Mouse (Mus musculus) embryonic facial prominence, embryonic 14.5 days (tissue): Measurements from ENCODE around the gene Gm20388. TPM values are rescaled to one million over a fixed set of nuclear protein-coding genes. Genes with fewer than 3 reads are reported as not detected.

ENCODE experiments used
- ATAC-seq: fragments of 200-750 bp; cut with Nextera tagmentation; 2 replicates; pipeline ENCODE4 v1.8.0; 2017; ENCODE audit warnings: low read depth, moderate number of reproducible peaks, moderate TSS enrichment
- DNase-seq: peaks from one replicate; pipeline ENCODE4 v3.0.0-alpha.2; 2015; ENCODE audit warnings: low spot score
- H3K27ac ChIP-seq: fragments of 300-500 bp; sonication (generic); replicated peaks from 2 replicates; pipeline ENCODE4 v1.5.1; 2014; ENCODE audit warnings: low read depth, mild to moderate bottlenecking, low read length, moderate library complexity
- H3K27me3 ChIP-seq: fragments of 300-500 bp; sonication (generic); replicated peaks from 2 replicates; pipeline ENCODE4 v1.6.1; 2014; ENCODE audit warnings: low read length; ENCODE audit not compliant: control insufficient read depth, insufficient read depth
- H3K36me3 ChIP-seq: fragments of 300-500 bp; sonication (generic); 2 replicates; pipeline ENCODE4 v1.6.1; 2014; ENCODE audit warnings: low read length, mixed read lengths; ENCODE audit not compliant: control insufficient read depth, insufficient read depth
- H3K4me1 ChIP-seq: fragments of 300-500 bp; sonication (generic); 2 replicates; pipeline ENCODE4 v1.6.1; 2014; ENCODE audit warnings: antibody characterized with exemption, low read length; ENCODE audit not compliant: control insufficient read depth, insufficient read depth
- H3K4me2 ChIP-seq: fragments of 300-500 bp; sonication (generic); 2 replicates; pipeline ENCODE4 v1.6.1; 2014; ENCODE audit warnings: low read depth, mild to moderate bottlenecking, low read length, moderate library complexity, mixed read lengths
- H3K4me3 ChIP-seq: fragments of 300-500 bp; sonication (generic); 2 replicates; pipeline ENCODE4 v1.5.1; 2014; ENCODE audit warnings: low read depth, mild to moderate bottlenecking, low read length
- H3K9ac ChIP-seq: fragments of 300-500 bp; sonication (generic); 2 replicates; pipeline ENCODE4 v1.6.1; 2014; ENCODE audit warnings: low read depth, mild to moderate bottlenecking, low read length, moderate library complexity, mixed read lengths
- H3K9me3 ChIP-seq: fragments of 300-500 bp; sonication (generic); 2 replicates; pipeline ENCODE4 v1.6.1; 2016; ENCODE audit warnings: low read length; ENCODE audit not compliant: control insufficient read depth
- WGBS: fragments of 180-500 bp; shearing (Covaris S2); extraction: QIAGEN DNeasy Blood & Tissue Kit; methylation state at CpG from one replicate; pipeline ENCODE4 v1.1.7; 2014; 5-methylcytosine and 5-hydroxymethylcytosine counted together
- polyA plus RNA-seq: library from polyadenylated mRNA; unstranded; fragments of >200 nt; fragmentation: Nextera tagmentation; extraction: Ambion mirVana; gene quantifications from 2 replicates; pipeline ENCODE4 v1.2.1, GENCODE M21; 2014

Gm20388 gene
- polyA plus RNA-seq, 1 experiment from 2014 or later, result not detected

DNA sequence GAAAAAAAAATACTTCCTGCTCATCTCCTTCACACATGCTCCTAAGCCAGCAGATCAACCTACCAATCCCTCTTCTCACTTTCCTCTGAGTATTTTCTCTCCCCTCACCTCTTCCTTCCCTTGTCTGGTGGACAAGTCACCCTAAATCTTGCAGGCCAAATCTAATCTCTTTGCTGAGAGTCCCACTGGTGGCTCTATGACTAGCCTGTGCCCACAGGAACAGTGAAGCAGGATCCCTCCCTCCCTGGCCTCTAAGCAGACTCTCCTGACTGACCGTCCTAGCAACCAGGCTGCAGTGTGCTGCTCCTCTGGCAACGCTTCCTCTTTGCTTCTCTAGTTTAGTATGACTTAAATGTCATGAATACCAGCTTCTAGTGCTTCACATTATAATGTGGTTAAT, 3076.6 kb downstream of the Gm20388 start:
- Histone ChIP-seq H3K4me2 (no peak overlapping the region), H3K27me3 (no peaks in the 10 kb centered on the region), H3K4me1 (peaks cover 6% of the 10 kb centered on the region; the same call in 1 of the 2 replicates), H3K9me3 (no peaks in the 10 kb centered on the region), H3K36me3 (no peaks in the 10 kb centered on the region), H3K9ac (no peak overlapping the region), H3K27ac (no peak overlapping the region), H3K4me3 (no peak overlapping the region)
- WGBS, result 59% methylated on average over 2 of the region's 2 CpGs
- DNase-seq, result no peak
- no peak for ATAC-seq

- Histone ChIP-seq H3K27ac (no peak overlapping the region), H3K4me2 (no peak overlapping the region), H3K36me3 (no peaks in the 10 kb centered on the region), H3K4me1 (peaks cover 6% of the 10 kb centered on the region; the same call in 1 of the 2 replicates), H3K9ac (no peak overlapping the region), H3K9me3 (no peaks in the 10 kb centered on the region), H3K27me3 (no peaks in the 10 kb centered on the region), H3K4me3 (no peak overlapping the region)
- WGBS, result 92% methylated on average over 3 of the region's 3 CpGs
- DNase-seq (no peak), ATAC-seq (no peak)
Observed at GRCm38 (mm10) chr8:122988955-122989354, 3078.3 kb downstream of the Gm20388 start.

GRCm38 (mm10) chr8:122989976-122990375, 3079.3 kb downstream of the Gm20388 start:
- no peaks in the 10 kb centered on the region for H3K9me3 ChIP-seq
- ATAC-seq (no peak), DNase-seq (no peak)
- H3K4me3 ChIP-seq, result no peak overlapping the region
- peaks cover 11% of the 10 kb centered on the region; the same call in 1 of the 2 replicates for H3K4me1 ChIP-seq
- H3K9ac ChIP-seq, result no peak overlapping the region
- H3K27me3 ChIP-seq, result no peaks in the 10 kb centered on the region
- no peak overlapping the region for H3K27ac ChIP-seq
- WGBS, result 85% methylated on average over 2 of the region's 2 CpGs
- H3K36me3 ChIP-seq, result no peaks in the 10 kb centered on the region
- no peak overlapping the region for H3K4me2 ChIP-seq

DNA sequence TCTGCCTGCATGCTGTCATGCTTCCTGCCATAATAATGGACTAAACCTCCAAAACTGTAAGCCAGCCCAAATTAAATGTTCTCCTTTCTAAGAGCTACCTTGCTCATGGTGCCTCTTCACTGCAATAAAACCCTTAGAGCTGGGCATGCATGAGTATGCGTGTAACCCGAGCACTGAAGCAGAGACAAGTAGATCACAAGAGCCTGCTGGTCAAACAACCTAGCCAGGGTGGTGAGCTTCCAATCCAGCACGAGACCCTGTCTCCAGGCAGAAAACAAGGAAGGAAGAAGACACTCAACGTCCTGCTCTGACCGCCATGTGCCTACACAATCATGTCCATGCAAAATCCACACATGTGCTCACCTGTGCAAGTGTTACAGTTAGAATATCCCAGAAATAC, 3080.7 kb downstream of the Gm20388 start:
- Histone ChIP-seq H3K9ac (no peak overlapping the region), H3K4me1 (peaks cover 8% of the 10 kb centered on the region; the same call in 1 of the 2 replicates), H3K9me3 (no peaks in the 10 kb centered on the region), H3K27ac (no peak overlapping the region), H3K36me3 (no peaks in the 10 kb centered on the region), H3K27me3 (no peaks in the 10 kb centered on the region), H3K4me2 (no peak overlapping the region), H3K4me3 (no peak overlapping the region)
- DNase-seq (no peak), ATAC-seq (no peak)
- 88% methylated on average over 5 of the region's 5 CpGs for WGBS

GRCm38 (mm10) chr8:122992296-122992695, 3081.7 kb downstream of the Gm20388 start:
- Histone ChIP-seq H3K27me3 (no peaks in the 10 kb centered on the region), H3K4me2 (no peak overlapping the region), H3K36me3 (no peaks in the 10 kb centered on the region), H3K4me1 (peaks cover 8% of the 10 kb centered on the region; the same call in 1 of the 2 replicates), H3K9me3 (no peaks in the 10 kb centered on the region), H3K27ac (no peak overlapping the region), H3K4me3 (no peak overlapping the region), H3K9ac (no peak overlapping the region)
- ATAC-seq (no peak), DNase-seq (no peak)
- WGBS, result 48% methylated on average over 2 of the region's 2 CpGs

- ATAC-seq (no peak), DNase-seq (no peak)
- H3K36me3 ChIP-seq, result no peaks in the 10 kb centered on the region
- H3K27ac ChIP-seq, result no peak overlapping the region
- H3K4me2 ChIP-seq, result no peak overlapping the region
- no peak overlapping the region for H3K9ac ChIP-seq
- 72% methylated on average over 3 of the region's 3 CpGs for WGBS
- H3K9me3 ChIP-seq, result no peaks in the 10 kb centered on the region
- H3K27me3 ChIP-seq, result no peaks in the 10 kb centered on the region
- no peak overlapping the region for H3K4me3 ChIP-seq
- H3K4me1 ChIP-seq, result peaks cover 6% of the 10 kb centered on the region; the same call in 1 of the 2 replicates
Observed at GRCm38 (mm10) chr8:122993031-122993430, 3082.4 kb downstream of the Gm20388 start.

GRCm38 (mm10) chr8:122993740-122994139, 3083.1 kb downstream of the Gm20388 start:
- Histone ChIP-seq H3K27me3 (no peaks in the 10 kb centered on the region), H3K4me3 (no peak overlapping the region), H3K9ac (no peak overlapping the region), H3K9me3 (no peaks in the 10 kb centered on the region), H3K4me1 (0 out of 2 replicates have a peak, but pooled peaks cover 5% of the 10 kb centered on the region), H3K36me3 (no peaks in the 10 kb centered on the region), H3K27ac (no peak overlapping the region), H3K4me2 (no peak overlapping the region)
- ATAC-seq (no peak), DNase-seq (no peak)
- 72% methylated on average over 5 of the region's 5 CpGs for WGBS

- DNase-seq, result no peak
- H3K4me1 ChIP-seq, result peaks cover 12% of the 10 kb centered on the region; the same call in 1 of the 2 replicates
- H3K27me3 ChIP-seq, result no peaks in the 10 kb centered on the region
- ATAC-seq, result no peak
- no peak overlapping the region for H3K27ac ChIP-seq
- no peaks in the 10 kb centered on the region for H3K9me3 ChIP-seq
- no peaks in the 10 kb centered on the region for H3K36me3 ChIP-seq
- no peak overlapping the region for H3K4me3 ChIP-seq
- 70% methylated on average over 4 of the region's 4 CpGs for WGBS
- H3K4me2 ChIP-seq, result no peak overlapping the region
- no peak overlapping the region for H3K9ac ChIP-seq
Observed at GRCm38 (mm10) chr8:122997963-122998362, 3087.3 kb downstream of the Gm20388 start.

- H3K9me3 ChIP-seq, result no peaks in the 10 kb centered on the region
- no peak overlapping the region for H3K4me2 ChIP-seq
- H3K36me3 ChIP-seq, result no peaks in the 10 kb centered on the region
- ATAC-seq, result no peak
- H3K9ac ChIP-seq, result no peak overlapping the region
- H3K4me3 ChIP-seq, result no peak overlapping the region
- H3K27me3 ChIP-seq, result no peaks in the 10 kb centered on the region
- WGBS, result 53% methylated on average over 2 of the region's 2 CpGs
- peaks cover 23% of the 10 kb centered on the region for H3K4me1 ChIP-seq
- H3K27ac ChIP-seq, result no peak overlapping the region
- no peak for DNase-seq
Observed at GRCm38 (mm10) chr8:123000311-123000710, 3089.7 kb downstream of the Gm20388 start.
